Mouse (Mus musculus): ENCODE results near the gene Svbp.

DNA sequence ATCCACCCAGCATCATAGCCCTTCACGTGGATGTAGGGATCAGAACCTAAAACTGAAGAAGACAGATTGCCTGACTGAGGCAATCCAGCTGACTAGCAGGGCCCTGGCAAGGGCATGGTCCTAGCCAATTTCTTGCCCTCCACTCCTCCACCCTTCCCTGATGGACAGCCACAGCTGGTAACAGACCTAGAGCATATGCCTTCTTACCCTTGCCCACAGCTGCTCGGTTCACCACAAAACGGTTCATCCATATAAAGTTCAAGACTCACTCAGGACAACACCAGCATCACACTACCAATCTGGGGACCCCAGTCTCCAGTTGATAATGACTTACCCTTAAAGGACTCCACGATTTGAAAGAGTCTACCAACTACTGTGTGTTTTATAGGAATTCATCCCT lies 9.3 kb upstream of the Svbp start:
- TF ChIP-seq CTCF (IDR thresholded peaks at IDR 0.05; ENCODE audit: low read depth, low read length) (no peak), EP300 (IDR thresholded peaks at IDR 0.05; ENCODE audit: insufficient read depth, low read depth, low read length) (no peak), POLR2A (IDR thresholded peaks at IDR 0.05; ENCODE audit: insufficient read depth, low read length) (no peak)

Data from ES-Bruce4 (cell line).